Mouse (Mus musculus): Measurements from ENCODE around the gene Kif3b.

DNA sequence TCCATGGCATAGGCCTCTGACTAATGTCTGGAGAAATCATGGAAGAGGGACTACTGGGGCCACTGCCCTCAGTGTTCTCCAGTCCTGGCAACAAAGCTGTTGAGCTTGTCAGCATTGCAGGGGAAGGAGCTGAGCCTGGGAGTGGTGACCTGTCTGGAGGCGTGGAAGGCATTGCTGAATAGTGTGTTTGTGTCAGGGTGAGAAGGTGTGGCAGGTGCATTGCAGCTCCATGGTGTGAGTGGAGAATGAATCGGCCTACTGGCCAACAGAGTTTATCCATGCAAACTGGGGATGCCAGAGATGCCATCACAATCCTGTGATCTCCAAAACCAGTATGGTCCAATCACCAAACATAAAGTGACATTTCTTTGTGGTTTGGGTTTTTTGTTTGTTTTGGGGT, 34.6 kb upstream of the Kif3b start:
- no peak for TF ChIP-seq CTCF (IDR thresholded peaks at IDR 0.05; ENCODE audit: extremely low read depth, insufficient read length, insufficient replicate concordance, low read depth, low read length)
- TF ChIP-seq POLR2A (IDR thresholded peaks at IDR 0.05; ENCODE audit: low read depth, low read length): no peak

Data from small intestine, adult 2 months (tissue).